Mouse (Mus musculus) retina, postnatal 7 days (tissue): ENCODE data around the gene Pml.

ENCODE experiments used
- DNase-seq: peaks from one replicate; pipeline ENCODE4 v3.0.0-alpha.2; 2012; ENCODE audit warnings: low read depth, low spot score

The Pml gene

DNA sequence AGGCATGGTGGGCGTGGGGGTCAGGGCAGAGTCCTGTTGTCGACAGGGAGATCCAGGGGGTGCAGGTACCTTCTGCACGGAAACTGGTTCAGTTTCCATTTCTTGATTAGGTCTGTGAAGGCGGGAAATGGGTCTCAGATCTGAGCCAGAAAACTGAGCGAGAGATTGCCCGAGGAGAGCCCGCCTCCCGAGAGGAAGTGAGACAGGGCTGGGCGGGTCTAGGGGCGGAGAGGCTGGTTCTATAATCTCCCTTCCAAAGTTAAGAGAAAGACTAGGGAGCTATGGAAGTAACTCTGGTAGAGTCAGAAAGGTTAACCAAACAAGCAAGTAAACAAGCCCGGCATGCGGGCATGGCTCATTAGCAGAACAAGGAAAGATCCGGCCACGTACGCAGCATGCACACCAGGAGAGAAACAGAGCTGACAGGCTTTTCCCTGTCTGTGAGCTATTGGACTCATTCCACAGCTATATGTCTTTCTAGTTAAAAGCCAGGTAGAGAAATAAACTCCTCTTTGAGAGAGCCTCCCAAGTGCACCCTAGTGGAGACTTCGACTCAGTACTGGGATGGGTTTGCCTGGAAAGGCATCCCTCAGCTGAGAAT is at the start of gene Pml:
TSS of gene Pml (minus strand) at position 195 of the 601 bp plus-strand sequence.
- no peak for DNase-seq

DNA sequence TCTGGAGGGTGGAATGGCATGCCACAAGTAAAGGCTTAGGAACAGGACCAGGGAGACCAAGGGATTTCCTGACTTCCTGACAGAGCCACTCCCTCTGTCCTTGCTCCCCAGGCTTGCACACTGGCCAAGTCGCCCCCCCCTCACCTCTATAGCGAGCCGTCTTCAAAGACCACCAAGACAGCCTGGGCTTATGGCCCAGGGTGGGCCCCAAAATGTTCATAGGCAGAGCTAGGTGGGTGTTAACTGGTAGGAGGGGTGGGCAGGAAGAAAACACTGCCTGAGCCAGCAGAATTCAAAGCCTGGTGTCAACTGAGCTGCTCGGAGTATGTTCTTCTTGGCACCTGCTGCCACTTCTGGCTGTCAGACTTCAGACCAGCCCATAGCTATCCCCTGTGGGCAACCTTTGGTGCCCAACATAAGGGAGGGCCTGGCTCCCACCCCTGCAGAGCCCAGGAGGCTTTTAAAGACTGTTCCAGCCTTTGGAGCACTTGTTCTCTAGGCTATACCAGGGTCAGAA is 48.4 kb upstream of the Pml start:
- DNase-seq, result no peak

DNA sequence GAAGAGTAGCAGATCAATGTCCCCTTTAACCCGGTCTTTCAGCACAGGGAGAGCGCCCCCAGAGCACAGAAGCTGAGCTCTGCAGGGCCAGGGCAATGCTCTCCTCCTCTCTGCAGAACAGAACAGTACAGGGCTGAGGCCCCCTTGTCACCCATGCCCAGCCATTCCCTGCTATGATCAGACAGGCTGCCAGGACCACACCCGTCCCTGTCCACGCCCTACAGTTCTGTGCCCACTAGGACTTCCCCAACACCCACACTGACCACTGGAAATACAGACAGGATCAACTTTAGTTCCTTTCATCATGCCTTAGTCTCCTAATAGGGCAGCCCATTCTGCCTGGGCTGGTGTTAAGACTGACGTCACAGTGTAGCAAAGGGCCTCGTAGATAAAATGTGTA is 47.5 kb upstream of the Pml start:
- no peak for DNase-seq

DNA sequence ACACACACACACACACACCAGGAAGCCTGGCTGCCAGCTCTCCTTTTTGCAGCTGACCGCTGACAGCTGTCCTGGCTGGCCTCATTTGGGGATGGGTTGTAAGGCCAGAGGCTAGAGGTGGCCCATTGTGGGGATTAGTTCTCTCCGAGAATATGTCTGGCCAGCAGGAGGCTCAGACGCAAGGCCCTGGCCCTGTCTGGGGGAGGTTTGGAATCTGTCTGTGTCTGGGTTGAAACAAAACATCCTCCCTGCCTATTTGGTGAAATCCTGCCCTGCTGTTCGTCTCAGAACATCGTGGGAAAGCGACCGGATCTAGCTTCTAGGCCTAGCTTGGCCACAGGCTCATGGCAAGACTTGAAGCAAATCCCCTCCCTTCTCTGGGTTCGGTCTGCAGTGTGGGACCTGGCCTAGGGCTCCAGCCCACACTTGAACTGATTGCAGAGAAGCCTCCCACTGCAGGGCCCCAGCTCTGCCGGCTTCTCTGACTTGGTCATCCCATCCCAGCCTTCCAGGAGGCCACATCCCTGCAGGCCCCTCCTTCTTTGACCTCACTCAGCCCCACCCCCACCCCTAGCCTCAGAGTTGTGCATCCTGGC is 46.3 kb upstream of the Pml start:
- no peak for DNase-seq

DNA sequence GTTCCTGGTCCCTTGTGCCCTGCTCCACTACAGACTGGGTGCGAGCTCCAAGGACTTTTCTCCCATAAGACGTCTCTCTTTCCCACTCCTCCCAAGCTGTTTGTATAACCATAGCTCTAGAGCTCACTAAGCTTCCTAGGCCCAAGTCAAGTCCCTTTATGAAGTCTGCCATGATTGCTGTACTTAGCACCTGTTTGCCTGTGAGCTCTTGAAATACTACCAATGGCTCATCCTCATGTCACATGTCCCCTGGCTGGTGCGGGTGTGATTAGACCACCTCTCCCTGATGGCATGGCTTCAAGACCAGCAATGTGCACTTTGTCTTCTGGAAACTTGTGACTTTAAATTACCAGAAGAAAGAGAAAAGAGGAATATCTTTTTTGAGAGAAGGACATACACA is 45.8 kb upstream of the Pml start:
- DNase-seq, result no peak

DNA sequence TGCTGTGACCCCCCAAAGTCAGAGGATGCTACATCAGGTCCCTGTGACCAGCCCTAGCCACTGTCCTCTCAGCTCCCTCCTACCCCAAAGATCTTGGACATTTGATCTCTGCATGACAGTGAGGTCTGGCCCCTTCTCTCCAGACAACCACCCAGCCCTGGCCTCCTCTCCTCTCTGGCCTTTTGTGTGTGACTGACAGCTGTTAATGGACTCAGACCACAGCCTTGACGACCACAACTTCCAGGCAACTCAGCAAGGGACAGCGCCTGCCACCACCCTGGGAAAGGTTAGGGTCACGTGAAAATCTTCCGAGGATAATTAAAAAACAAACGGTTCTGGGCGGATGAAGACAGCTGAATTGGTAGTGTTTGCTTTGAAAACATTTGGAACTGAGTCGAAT is 44.9 kb upstream of the Pml start:
- DNase-seq, result no peak

DNA sequence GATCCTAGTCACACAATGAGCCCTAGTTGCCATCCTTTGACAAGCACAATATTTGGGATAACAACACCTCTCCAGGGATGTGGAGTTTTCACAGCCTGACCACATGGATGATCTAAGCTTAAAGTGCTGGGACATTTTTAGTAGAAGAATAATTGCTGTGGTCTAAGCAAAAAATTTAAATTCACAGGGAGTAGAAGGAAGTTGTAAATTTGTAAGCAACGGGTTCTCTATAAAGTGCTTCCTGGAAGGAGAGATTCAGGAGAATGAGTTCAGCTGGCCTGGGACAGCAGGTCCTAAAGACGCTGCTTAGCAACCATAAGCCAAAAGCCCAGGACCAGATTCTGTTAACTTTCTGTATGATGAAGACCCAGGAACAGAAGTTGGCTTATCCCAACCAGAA is 40.3 kb upstream of the Pml start:
- no peak for DNase-seq

DNA sequence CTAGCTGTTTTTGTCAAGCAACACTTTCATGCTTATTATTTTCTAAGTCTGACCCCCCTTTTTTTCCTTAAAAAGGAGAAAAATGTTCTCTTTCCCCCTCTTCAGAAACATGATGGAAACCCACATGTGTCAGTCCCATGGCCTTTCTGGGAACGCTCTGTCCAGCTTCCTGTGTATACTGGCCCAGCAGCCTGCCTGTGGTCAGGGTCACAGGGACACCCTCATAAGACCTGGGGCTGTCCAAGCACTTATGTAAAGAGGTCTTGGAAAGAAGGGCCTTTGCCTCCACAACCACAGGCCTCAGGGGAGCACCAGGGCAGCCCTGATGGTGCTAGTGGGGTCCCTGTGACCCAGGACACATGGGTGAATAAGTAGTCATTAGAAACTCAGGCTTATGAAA is 39.5 kb upstream of the Pml start:
- DNase-seq, result no peak

DNA sequence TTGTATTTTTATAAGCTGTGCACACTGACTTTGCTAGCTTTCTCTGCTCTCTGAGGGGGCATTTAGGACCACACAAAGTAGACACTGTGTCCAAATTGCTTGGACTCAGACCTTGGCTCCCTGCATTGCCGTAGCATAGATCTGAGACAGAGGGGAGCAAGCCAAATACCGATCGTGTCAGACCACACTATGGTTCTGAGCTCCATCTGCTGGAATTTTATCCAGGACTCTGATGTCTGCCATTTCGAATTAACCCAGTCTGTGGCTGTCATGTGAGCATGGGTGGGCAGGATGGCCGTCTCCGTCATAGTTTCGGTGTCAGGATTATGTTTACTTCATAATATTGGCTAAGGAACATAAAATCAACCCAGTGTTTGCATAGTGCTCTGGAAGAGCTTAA is 33.8 kb upstream of the Pml start:
- no peak for DNase-seq

DNA sequence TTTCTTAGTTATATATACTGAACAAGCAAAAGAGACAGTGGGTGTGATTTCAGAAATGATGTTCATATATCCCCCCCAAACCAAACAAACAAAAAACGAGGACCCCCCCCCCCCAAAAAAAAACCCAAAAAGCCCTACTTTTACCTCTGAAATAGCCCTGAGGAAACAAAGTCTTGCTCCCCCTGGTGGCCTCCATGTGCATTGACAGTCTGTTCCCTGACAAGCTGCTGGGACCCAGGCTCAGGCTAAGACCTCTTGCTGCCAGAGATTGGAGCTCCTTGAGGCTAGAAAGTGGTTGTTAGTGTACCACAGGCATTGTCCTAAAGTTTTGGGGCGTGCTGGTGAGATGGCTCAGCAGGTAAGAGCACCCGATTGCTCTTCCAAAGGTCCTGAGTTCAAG is 32.0 kb upstream of the Pml start:
- DNase-seq, result no peak

DNA sequence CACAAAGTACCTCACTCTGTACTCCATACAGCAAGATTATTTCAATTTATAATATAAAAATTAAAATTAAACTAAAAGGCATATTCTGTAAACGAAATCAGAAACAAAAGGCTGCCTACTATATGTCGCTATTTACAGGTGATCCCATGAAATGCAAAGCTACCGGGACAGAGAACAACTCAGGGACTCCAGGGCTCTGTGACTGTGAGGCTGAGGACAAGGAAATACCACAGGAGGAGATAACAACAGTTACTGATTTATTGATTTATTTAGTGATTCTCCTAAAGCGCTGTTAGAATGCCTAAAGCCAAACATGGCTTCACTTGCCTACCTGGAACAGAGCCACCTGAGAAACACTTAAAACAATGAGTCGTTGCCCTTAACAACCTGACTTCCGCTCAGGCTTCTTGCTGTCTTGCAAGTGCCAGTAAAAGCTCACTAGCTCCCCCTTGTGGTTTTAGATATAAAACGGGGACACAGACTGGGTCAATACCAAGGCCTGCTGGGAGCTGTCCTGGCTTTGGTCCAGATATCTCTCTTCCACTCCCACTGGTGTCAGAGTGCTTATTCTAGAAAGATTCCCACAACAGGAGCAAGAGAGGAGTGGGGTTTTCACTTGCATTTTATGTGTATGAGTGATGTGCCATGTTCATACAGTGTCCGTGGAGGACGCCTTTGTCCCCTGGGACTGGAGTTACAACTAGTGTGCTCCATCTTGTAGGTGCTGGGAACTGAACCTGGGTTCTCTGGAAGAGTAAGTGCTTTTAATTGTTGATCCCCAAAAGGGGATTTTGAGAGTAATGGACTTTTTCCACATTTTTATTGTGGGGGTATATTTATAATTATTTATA is 30.9 kb upstream of the Pml start:
- DNase-seq, result peak; percentile 87

DNA sequence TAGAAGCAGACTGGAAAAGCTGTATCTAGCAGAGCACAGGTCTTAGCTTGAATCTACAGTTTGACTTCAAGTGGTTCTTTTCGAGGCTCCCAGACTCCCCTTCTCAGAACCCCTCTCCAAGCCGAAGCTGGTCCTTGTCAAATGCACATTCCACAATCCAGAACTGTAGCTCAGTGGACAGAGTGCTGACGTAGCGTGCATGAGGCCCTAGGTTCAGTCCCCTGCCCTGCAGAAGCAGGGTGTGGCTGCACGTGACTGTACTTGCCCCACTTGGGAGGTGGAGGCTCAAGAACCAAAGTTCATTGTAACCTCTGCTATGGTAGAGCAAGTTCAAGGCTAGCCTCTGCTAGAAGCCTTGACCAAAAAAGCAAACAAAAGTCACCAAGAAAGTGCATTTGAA is 30.2 kb upstream of the Pml start:
- DNase-seq, result no peak

DNA sequence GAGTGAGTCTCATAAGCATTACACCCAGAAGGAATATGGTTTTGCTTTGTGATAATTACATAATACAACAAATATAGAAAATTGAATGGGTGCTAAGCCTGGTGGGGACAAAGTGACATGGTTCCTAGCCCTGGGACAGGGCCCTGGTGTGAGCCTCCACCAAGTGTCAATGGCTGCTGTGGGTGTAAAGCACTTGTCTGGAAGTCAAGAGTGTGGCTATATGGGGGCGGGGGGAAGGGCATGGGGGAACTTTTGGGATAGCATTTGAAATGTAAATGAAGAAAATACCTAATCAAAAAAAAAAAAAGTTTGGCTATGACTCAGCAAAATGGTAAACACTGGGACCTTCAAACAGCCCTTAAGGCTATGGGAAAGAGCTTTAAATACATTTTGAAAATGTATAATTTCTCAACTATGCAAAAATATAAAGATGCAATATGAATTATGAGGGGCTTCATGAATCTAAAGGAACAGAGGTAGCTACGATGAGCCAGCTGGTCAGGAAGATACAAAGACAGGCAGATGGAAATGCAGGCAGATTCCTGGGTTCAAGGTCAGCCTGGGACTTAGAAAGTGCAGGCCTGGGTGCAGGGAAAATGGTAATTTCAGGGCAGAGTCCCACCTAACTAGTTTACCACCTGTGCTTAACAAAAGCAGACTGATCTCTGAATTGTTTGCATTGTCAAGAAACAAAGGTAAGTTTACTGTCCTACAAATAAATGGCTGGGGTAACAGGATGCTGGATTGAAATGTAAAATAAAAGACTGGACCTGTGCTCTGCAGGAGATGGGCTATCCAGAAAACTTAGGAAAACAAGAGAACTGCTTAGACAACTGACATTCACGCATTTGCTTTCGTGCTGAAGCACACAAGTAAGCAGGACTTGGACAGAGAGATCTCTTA is 29.5 kb upstream of the Pml start:
- no peak for DNase-seq

DNA sequence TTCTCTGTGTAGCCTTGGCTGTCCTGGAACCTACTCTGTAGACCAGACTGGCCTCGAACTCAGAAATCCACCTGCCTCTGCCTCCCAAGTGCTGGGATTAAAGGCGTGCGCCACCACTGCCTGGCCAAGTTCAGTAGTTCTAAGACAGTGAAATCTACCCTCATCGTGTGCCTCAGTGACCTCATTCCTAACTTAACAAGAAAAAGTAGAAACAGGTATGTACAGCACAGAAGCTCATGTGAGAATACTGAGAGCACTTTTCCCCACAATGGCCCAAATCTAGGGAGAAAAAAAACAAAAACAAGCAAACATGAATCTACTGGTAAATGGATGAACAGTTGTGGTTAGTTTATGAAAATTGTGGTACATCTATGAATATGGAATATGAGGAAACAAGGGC is 28.7 kb upstream of the Pml start:
- DNase-seq, result no peak

DNA sequence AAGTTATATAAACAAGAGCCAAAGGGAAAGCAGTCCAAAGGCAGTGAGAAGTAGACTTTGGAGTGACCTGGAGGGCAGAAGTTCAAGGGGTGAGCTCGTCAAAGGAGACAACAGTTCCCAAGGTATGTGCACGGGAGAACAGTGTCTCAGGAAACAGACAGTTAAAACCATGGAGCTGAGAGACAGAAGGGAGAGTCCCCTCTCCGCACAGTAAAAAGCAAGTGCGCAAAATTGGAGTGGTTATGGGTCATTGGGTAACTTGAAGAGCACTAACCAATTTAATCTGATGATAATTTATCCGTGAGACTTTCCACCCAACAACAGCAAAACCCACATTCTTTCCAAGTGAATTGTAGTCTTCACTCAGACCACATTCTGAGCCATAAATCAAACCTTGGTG is 26.8 kb upstream of the Pml start:
- no peak for DNase-seq

DNA sequence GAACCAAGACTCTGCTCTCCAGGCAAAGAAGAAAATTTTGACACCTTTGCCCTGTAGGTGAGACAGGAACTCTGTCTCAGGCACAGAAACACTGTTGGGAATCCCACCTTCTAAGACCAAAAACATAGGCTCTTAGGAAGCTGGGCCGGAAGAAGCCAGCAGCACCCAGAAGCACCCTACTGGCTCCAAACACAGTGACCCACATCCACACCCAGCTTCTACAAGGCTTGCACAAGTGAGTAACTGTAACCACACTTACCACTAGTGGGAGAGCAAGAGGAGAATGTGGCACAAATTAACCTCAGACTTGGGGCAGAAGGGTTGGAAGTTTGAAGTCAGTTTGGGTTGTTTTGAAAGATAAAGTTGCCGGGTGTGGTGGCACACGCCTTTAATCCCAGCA is 26.2 kb upstream of the Pml start:
- DNase-seq, result no peak

DNA sequence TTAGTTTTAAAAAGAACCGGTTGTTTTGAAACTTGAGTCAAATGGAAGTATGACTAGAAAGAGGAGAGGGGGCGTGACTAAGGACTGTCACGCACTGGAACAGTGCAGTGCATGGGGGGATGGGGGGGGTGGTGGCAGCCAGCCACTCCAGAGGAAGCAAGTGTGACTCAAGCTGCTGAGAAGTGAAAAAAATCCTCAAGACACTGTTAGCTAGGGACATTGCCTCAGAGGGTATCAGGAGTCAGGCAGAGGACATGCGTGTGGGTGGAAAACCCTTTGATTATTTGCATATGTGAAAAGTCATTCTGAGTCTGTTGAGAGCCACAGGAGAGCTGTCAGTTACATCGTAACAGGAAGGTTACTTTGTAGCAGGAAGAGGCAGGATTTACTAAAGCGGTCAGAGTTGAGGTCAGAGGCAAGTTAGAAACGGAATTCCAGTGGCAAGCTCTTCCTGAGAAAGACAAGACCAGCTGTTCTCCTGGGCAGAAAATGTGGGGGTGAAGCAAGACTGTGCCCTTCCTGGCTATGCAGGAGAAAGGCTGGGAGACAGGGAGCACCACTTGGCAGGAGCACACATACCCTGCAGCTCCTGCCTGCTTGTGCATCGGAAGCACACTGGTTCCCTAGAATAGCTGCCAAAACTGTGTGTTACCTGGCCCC is 25.7 kb upstream of the Pml start:
- no peak for DNase-seq

DNA sequence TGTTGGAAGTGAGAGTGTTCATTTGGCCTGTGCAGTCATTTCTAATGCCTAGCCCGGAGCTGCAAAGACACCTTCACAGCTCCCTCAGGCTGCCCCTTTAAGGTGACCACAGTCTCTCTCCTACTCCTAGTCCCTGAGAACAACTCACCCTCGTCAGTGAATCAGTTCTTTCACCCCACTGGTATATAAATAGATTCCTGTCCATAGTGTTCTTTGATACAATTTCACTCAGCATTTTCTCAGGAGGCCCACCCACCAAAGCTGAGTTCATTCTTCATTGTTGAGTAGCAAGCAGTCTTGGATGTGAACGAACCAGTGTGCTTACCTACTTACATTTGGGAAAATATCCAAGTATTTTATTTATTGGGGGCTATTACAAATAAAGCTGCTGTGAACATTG is 25.0 kb upstream of the Pml start:
- DNase-seq, result no peak

DNA sequence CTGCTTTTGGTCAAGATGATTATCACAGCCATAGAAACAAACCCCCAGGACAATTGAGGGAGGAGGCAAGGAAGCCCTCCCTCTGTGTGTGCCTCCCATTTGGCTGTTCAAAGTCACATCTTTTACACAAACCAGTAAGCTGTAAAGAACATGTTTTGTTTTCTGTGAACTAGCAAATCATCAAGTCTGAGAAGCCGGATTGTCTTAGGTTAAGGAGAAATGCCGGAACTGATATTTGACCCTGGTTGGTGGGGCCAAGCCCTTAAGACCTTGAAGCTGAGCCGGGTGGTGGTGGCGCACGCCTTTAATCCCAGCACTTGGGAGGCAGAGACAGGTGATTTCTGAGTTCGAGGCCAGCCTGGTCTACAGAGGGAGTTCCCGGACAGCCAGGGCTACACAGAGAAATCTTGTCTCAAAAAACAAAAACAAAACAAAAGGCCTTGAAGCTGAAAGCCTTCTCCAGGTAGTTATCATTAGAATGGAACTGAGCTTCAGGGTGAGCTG is 24.6 kb upstream of the Pml start:
- DNase-seq, result no peak

DNA sequence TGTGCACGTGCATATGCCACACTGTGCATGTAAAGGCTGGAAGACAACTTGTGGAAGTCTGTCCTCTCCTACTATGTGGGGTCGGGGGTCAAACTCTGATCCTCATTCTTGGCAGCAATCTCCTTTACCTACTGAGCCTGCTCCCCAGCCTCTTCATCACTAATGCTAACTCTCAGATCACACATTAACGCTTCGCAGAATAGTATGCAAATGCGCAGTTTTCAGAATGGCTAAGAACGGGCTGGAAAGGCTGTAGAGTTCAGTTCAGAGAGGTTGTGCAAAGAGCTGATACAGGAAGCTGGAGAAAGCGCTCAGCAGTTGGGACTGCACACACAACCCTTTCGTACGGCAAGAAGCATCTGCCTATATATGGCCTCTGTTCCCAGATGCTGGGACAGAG is 23.3 kb upstream of the Pml start:
- no peak for DNase-seq

DNA sequence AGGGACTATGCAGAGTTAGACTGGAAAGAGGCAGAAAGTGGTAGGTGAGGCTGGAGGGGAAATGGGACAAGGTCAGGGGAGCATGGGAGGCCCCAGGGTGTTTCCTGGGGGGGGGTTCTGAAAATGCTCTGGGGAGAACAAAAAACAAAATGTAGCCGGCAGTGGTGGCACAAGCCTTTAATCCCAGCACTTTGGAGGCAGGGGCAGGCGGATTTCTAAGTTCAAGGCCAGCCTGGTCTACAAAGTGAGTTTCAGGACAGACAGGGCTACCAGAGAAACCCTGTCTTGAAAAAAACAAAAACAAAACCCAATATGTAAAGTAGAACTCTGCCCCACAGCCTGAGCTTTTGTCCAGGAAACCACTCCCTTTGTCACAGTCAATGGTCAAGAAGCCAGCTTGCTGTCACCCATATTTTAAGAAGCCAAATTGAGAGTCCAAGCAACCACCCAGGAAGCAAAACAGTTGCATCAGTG is 22.5 kb upstream of the Pml start:
- no peak for DNase-seq
